Comparison of ENCODE assay signal across 8 mouse cellular contexts in genomic region chr9:71770991-71771767, GRCm38 (mm10). TPM values are rescaled to one million over a fixed set of nuclear protein-coding genes. Genes with fewer than 3 reads are reported as not detected.
DNase-seq lines count a peak whose midpoint lies in the region; TF ChIP-seq lines count a peak whose summit lies in the region.

TSS of gene Cgnl1 (minus strand) at chr9:71771602.

- WGBS in kidney, adult 2 months: under 1% methylated on average over 66 of the region's 67 CpGs
- WGBS in olfactory bulb, adult 2 months: 1% methylated on average over 64 of the region's 67 CpGs

- peaks cover 11% of the 10 kb centered on the region for H3K4me1 ChIP-seq in kidney, adult 2 months (ENCODE audit: control insufficient read depth, insufficient read depth, low read length)
- H3K4me1 ChIP-seq in olfactory bulb, adult 2 months (ENCODE audit: control insufficient read depth, insufficient read depth, low read length): peaks cover 10% of the 10 kb centered on the region

- H3K4me3 ChIP-seq in kidney, adult 2 months (ENCODE audit: insufficient read depth, low read depth, low read length): peak within 1 kb of the TSS; percentile 80
- H3K4me3 ChIP-seq in olfactory bulb, adult 2 months (ENCODE audit: insufficient read depth, low read depth, low read length): peak within 1 kb of the TSS; percentile 48

- H3K36me3 ChIP-seq in kidney, adult 2 months (ENCODE audit: control insufficient read depth, insufficient read depth, low read length): no peaks in the 10 kb centered on the region

- peak within 1 kb of the TSS; percentile 88 for H3K27ac ChIP-seq in kidney, adult 2 months (ENCODE audit: insufficient read depth, low read depth, low read length)
- no peak within 1 kb of the TSS for H3K27ac ChIP-seq in olfactory bulb, adult 2 months (ENCODE audit: insufficient read depth, low read depth, low read length)

- intact Hi-C loops in left cerebral cortex, postnatal 10 days (cut with DNase I): no loop called here

- DNase-seq in left cerebral cortex, postnatal 10 days (ENCODE audit: extremely low spot score in 1 of 2, low spot score in 2 of 2): peak in 1 of 2 experiments; percentile 88
- DNase-seq in left cerebral cortex, adult 11 months (ENCODE audit: low spot score): no peak
- DNase-seq in embryo, embryonic 10.5 days (ENCODE audit: low spot score): peak; percentile 77
- DNase-seq in heart, adult 8-10 months (ENCODE audit: low spot score): peak; percentile 58
- peak; percentile 87 for DNase-seq in kidney, adult 2 months
- peak; percentile 75 to 82 for DNase-seq in lung, adult 18-20 months
- DNase-seq in urinary bladder, postnatal 14 days (ENCODE audit: low spot score): peak; percentile 71

- H3K27me3 ChIP-seq in kidney, adult 2 months (replicated peaks; ENCODE audit: control insufficient read depth, insufficient read depth, low read length): no peaks in the 10 kb centered on the region

- TF ChIP-seq CTCF in kidney, adult 2 months (conservative IDR thresholded peaks at IDR 0.05; ENCODE audit: insufficient read depth, insufficient read length, low read depth, low read length): peak; percentile 29; the same call in 1 of the 2 replicates
- no peak for TF ChIP-seq CTCF in olfactory bulb, adult 2 months (IDR thresholded peaks at IDR 0.05; ENCODE audit: insufficient read depth, low read depth, low read length)

- peak; percentile 47 for TF ChIP-seq POLR2A in kidney, adult 2 months (IDR thresholded peaks at IDR 0.05; ENCODE audit: low read depth, low read length)
- no peak for TF ChIP-seq POLR2A in olfactory bulb, adult 2 months (IDR thresholded peaks at IDR 0.05; ENCODE audit: insufficient read depth, low read depth, low read length)

RNA-seq across cellular contexts. Expression of gene Cgnl1, which starts in this region (rescaled TPM):
- total RNA-seq in left cerebral cortex, postnatal 10 days (2021): 10 to 100 TPM; 10.5 to 12.7 TPM
- total RNA-seq in heart, adult 8-10 months (2022): 10 to 100 TPM; 28.4 to 41.6 (median 30.4) TPM
- polyA plus RNA-seq in kidney, adult 2 months (2012; rRNA removed): 86.3 and 105 TPM in 2 replicates
- polyA plus RNA-seq in olfactory bulb, adult 2 months (2012; ENCODE audit: insufficient read depth, insufficient read length, low replicate concordance, missing spikeins): not detected in 2 replicates
